Mouse (Mus musculus): Measurements from ENCODE around the gene Prss34.

Prss34 gene

DNA sequence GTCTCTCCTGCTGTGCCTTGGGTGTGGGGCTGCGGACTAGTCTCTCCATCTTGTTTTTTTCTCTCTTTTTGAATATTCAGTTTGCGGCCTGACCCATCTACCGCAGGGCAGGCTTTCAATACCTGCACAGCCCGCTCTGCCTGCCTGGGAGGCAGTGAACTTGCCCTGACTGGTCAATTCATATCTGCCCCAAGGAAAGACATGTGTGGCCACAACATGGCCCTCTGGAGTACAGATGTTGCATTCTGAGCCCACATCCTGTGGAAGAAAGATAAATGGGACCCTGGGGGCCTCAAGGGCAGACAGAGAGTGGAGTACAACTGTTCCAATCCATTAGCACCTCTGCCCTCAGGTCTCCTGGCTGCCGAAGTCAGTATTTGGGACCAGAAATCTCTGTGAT, at the start of gene Prss34:
Gene Prss34 (plus strand): TSS at position 301 of the 400 bp plus-strand sequence.
- no peak for DNase-seq (ENCODE audit: low read depth, low spot score)

DNA sequence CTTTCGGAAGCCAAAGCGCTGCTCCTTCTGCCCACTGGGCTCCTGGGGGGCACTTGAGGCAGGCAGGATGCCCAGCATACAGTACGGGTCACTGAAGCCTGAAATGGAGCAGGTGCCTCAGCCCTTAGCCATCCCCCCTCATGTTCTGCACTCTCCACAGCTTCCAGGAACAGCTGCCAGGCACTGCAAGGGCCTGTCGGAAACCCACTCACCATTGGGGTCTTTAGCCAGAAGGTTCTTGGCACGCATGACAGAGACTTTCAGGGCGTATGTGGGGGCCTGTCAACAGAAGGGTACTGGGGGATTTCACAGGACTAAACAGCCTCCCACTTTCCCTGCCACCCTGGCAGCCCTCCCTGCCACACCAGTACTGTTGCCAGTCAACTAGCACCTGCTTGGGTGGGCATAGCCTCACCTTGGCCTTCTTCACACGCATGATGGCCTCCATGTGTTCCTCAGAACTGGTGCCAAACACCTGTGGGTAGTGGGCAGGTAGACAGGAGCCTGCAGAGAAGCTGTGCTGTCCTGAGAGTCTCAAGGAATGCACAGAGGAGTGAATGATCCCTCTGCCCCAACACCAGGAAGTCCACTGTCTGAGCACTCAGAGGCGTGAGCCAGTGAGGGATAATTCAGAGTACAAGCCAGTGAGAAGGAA, 47.9 kb upstream of the Prss34 start:
- no peak for DNase-seq (ENCODE audit: low read depth, low spot score)

DNA sequence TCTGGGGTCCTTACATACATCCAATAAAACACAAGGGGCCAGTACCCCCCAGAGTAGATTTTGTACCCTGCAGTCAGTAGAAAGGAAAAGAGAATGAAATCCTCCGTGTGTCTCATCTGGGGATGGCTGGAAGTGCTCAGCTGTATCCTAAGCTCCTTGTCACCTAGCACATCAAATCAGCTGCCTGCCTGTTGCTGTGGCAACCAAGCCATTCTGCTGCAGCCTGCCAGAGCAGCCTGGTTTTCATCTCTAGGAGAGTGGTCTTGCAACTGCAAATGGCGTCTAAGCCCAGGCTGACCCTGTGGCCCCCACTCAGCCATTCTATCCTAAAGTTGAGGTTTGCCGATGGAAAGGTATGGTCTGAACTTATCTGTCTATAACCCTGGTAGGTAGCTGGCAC, 45.6 kb upstream of the Prss34 start:
- DNase-seq (ENCODE audit: low read depth, low spot score), result no peak

DNA sequence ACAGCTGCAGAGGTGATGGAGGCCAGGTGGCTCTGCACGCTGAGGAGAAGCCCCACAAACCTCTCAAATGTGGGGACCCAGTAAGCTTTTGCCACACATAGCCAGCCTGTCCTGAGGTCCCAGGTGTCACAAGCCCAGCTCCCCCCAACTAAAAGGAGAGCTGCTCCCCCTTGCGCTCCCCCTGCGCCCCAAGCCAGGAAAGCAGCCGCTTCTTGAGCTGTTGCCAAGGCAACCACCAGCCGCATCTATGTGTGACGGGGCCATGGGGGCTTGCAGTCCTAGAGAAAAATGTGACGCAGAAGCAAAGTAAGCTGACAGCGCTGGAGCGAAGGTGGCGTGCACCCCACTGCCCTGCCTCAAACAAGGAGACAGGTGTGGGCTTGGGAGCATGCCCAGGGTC, 44.4 kb upstream of the Prss34 start:
- DNase-seq (ENCODE audit: low read depth, low spot score), result no peak

DNA sequence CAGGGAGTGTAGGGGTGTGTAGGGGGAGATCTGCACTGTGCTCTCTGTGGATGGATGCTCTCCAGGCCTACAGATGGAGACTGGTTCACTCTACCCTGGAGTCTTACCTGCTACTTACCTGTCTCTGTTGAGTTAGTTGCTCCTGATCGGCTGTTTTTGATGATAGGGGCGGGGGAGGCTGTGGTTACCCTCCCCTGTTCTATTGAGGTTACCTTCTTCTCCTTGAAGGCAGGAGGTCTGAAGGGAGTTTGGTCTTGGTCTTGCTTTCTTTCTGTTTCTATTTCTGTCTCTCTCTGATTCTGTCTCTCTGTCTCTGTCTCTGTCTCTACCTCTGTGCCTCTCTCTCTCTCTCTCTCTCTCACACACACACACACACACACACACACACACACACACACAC, 43.1 kb upstream of the Prss34 start:
- no peak for DNase-seq (ENCODE audit: low read depth, low spot score)

DNA sequence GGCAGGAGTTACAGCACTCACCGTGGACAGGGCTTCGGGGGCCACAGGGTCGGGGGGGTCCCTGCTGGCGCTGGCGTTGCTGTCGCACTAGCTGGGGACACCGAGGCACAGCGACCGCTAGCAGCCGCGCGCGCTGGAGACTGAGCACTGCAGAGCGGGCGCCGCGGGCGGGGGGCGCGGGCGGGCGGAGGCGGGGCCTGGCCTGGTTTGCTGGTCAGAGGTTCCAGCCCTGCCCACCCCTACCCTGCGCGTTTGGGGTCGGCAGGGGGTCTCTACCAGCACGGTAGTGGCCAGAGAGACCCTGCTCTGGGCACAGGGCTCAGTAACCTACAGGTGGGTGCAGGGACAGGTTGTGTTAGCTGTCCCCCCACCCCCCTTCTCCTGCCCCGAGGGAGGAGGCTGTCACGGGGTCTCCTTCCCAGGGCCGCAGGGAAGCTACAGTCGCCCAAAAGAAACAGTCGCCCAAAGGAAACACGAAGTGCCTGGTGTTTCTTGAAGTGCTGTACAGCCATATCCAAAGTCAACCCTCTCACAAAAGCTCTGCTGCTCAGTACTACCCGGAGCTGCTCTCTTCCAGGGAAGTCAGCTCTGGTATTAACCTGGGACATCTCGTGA, 41.9 kb upstream of the Prss34 start, which contains the start of gene Baiap3:
Gene Baiap3 (minus strand): TSS at position 225 of the 615 bp plus-strand sequence.
- DNase-seq (ENCODE audit: low read depth, low spot score), result no peak

DNA sequence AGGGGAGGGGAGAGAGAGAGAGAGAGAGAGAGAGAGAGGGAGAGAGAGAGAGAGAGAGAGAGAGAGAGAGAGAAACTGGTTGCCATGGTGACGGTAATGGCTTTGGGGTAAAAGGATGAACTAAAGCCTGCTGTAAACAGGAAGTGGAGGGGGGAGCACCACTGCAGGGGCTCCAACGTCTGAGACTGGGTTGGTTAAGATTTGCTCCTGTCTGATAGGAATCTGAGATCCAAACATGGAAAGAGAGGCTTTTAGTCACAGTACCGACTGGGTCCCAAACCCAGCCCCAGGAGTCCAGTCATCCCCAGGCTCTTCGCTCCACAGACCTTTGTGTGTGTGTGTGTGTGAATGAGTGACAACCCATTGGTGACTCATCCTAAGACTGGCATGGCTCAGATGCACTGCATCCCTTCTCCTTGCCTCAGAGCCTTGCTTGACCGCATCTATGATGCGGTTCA, 40.4 kb upstream of the Prss34 start:
- no peak for DNase-seq (ENCODE audit: low read depth, low spot score)

DNA sequence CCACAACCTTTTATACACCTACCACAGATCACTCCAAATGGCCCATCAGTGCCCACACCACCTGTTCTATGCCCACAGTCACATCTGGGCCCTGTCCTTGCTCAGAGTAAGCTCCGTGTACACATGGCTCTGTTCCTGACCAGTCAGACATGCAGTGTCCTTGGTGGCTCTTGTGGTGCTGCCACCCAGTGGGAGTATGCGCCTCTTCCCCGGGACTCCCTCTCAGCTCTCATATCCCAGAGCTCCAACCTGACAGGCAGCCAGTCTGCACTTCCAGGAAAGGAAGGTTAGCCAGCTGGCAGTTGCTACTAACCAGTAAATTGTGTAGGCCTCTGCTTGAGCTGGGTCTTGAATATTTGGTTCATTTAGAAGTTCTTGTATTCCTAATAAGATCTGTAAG, 33.7 kb upstream of the Prss34 start:
- DNase-seq (ENCODE audit: low read depth, low spot score), result peak; percentile 66

DNA sequence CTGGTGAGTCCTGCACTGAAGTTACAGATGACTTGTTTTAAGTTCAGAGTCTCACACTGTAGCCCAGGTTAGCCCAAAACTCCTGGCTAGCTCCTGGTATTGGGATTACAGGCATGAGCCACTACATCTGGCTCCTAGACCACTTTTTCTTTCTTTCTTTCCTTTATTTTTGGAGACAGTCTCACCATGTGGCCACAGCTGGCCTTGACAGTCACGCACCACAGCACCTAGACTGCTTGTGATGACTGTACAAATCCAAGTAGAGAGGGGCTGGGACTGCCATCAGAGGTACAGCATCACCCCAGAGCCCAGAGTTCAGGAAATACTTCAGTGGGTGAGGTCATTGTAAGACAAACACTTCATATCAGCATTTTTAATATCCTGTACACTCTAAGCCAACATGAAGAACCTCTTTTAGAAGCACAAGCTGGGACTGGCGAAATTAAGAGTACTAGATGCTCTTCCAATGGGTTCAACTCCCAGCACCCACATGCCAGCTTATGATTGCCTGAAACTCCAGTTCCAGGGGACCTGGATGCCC, 27.3 kb upstream of the Prss34 start:
- no peak for DNase-seq (ENCODE audit: low read depth, low spot score)

DNA sequence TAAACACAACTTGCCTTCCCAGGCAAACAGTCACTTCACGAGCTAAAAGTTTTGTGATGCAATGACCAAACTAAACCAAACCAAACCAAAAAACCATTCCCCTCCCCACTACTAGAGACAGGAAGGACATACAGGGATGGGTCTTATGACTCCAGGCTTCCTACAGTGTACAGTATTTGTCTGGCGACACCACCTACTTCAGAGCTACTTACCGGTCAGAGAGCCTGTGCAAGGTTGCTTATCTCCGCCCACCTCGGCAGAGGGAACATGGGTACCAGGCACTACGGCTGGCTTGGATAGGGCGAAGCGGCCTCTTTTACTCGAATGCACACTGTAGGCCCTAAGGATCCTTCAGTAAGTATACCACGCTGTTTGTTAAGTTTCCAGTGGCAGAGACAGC, 25.9 kb upstream of the Prss34 start:
- no peak for DNase-seq (ENCODE audit: low read depth, low spot score)

DNA sequence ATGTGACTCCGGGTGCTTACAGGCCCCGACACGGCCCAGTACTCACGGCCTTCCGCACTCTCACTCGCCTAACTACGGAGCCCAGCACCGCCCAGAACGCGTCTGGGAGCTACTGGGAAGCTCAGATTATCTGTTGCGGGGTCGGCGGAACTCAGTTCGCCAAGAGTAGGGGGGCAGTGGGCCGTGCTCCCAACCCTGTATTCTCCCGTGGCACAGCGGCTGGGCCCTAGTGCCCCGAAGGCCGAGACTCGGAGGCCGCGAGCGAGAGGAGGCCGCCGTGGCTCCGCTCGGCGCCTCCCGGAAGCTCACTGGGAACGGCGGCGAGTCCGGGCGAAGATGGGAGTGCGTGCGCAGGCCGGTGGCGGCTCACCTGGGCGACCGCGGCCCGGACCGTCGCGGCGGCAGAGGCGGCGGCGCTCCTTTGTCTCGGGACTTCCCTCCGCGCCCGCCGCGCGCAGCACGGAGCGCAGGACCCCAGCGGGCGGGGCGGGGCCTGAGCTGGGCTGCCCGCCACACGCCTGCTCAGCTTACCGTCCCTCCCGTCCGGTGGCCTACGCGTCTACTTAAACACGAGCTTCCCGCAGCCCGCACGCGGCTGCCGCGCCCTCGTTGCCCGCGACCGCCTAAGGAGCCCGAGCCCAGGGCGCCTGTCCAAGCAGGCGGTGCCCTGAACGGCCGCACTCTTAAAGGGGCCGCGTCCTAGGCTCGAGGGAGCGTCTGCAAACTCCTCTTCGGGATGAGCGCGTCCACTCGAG, 25.1 kb upstream of the Prss34 start:
- peak; percentile 88 for DNase-seq (ENCODE audit: low read depth, low spot score)

DNA sequence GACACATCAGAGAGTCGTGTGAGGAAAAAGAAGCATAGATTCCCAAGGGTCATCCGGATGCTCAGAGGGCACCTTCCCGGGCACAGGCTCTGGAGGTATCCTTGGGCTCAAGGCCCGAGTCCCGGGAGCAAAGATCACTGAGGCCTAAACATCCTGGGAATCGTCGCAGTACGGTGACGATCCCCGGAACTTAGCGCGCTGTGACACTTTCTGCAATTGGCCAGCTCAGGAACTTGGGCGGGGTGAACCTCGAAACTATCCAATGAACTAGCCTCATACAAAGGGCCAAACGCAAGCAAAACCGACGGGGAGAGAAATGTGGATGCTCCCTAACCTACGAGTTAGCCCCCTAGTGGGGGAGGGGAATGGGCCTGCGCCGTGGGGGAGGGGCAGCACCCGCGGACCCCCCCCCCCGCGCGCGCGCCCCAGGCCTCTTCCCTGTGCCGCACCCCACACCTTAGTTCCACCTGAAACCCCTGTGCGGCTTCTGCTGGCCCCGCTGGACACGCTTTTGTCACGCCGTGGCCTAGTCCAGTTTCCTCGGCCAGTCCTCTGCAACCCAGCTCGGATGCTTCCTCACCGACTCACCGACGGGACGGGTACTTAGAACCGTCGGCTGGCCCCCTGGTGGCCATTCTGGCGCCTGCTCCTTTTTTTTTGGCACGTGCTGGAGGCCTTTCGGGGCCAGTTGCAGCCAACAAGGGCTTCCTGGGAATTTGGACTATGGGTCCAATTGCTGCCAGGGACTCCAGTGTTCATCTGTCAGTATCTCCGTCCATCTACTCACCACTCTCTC, 24.3 kb upstream of the Prss34 start:
- DNase-seq (ENCODE audit: low read depth, low spot score), result peak; percentile 97

DNA sequence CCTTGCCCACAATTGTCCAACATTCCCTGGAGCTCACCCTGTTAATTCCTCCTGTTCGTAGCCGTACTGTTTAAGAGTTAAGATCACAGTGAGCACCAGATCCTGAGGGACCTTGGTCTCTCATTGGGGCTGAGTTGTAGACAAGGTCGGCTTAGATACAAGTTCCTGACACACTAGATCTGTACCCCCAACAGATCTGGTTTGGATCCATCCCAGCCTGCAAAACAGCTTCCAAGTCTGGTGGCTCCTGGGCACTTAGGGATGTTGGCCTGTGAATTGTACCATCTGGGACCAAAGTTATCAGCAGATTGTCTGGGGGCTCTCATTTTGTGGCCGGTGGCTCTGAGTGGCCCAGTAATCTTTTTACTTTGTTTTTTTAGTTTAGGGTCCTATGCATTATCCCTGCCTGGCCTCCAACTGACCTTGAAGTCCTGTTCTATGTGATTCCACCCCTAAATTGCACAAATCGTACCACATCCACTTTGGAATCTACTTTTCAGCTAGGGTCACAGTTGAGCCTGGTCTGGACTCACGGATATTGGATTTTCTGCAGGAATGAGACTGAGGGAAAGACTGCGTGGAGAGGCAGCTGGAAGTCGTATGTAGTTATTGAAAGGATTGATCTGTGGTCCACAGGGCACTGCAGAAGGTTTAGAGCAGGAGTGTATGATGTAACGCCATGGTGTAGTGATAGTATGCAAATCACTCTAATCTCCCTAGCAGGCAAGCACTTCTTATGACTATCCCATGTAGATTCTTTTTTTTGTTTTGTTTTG, 23.4 kb upstream of the Prss34 start, which contains the start of gene Ube2i:
Gene Ube2i (minus strand): TSS at position 52 of the 776 bp plus-strand sequence.
- no peak for DNase-seq (ENCODE audit: low read depth, low spot score)

DNA sequence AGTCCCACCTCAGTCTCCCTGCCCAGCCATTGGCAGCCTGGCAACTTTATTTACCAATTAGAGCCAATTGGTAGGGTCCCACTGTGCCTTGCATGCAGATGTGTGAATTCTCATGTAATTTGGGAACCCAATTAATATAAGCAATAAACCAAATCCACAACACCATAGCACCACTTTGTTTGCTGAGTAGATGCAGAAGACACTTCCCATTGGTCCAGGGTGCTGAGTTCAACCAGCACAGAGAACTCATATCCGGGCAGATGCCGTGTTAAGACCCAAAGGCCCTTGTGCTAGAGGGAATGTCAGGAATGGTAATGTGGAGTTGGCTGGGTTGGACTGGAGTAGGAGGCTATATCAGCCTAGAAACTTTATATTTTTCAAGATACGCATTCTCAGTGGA, 22.4 kb upstream of the Prss34 start:
- DNase-seq (ENCODE audit: low read depth, low spot score), result no peak

DNA sequence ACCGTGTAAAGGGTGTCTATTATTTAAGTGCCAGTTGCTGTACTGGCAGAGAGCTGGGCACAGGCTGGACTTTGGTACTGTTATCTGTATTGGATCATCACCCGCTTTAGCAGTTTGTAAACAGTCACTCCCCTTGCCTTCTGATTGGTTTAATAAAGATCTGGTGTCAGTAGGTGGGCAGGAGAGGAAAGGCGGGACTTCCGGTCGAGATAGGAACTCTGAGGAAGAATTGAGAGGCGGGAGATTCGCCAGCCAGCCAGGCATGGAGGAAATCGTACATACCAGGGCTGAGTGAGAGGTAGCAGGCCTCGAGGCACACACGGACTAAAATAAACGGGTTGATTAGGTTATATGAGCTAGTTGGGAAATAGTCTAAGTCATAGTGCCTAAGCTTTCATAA, 16.1 kb upstream of the Prss34 start:
- no peak for DNase-seq (ENCODE audit: low read depth, low spot score)

DNA sequence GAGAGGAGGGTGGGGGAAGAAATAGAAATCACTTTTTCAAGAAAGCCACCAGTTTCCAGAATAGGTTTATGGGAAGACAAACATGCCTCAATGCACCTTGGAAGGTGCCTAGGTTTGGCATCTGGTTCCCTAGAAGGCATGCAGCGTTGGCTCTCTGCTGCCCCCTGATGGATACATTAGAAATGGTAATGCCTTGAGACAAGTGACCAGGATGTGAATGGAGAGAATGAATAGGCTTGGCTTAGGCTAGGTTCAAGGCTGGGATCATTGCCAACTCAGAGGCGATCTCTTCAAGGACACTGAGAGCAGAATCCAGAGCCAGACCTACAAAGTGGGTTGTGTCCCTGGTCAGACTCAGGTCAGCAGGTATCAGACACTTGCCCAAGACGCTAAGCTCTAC, 13.2 kb upstream of the Prss34 start:
- DNase-seq (ENCODE audit: low read depth, low spot score), result peak; percentile 53

DNA sequence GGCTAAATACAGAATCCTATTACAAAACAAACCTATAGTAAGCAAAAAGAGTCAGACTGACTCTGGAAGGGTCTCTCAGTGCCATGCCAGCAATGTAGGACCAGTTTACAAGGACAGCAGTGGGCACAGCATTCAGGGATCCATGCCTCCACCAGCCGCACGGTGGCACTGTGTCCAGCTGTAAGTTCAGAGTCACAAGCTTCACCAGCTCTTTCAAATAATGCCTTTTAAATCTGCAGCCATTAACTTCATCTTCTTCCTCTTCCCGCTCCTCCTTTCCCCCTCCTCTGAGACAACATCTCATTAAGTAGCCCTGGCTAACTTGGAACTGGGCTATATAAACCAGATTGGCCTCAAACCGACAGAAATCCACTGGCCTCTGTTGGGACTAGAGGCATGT, 9.4 kb upstream of the Prss34 start:
- no peak for DNase-seq (ENCODE audit: low read depth, low spot score)

DNA sequence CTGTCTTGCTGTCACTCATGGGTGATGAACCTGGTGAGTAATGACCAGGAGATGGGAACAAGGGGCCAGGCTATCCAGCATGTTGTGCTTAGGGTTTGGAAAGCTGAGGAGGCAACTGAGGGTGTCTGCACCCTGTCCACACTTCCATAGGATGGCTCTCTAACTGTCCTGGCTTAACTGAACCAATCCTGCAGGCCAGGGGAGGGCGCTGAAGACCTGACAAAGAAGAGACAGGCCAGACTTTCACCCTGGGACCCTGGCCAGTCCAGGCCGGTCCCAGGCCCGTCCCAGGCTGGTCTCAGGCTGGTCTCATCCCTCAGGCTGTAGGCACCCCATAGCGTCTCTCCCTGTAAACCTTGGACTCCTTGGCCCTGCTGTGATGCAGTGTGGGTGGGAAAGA, 7.8 kb upstream of the Prss34 start:
- no peak for DNase-seq (ENCODE audit: low read depth, low spot score)

DNA sequence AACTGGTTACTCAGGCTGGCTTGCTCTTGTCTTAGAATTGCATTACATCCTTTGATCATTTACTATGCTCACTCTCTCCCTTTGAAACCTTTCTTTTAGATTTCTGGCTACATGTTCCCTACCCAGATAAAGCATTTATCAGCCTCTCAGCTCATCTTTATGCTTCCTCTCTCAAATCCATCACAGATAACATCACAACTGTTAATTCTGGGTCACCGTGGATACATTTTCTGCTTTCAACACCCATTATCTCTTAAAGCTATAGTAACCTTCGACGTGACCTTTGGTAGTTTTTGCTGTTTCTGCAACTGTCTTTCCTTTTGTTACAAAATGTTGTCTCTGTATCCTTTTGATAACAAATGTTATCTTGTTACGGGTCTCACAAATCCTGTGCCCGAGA, 4.7 kb upstream of the Prss34 start:
- DNase-seq (ENCODE audit: low read depth, low spot score), result no peak

DNA sequence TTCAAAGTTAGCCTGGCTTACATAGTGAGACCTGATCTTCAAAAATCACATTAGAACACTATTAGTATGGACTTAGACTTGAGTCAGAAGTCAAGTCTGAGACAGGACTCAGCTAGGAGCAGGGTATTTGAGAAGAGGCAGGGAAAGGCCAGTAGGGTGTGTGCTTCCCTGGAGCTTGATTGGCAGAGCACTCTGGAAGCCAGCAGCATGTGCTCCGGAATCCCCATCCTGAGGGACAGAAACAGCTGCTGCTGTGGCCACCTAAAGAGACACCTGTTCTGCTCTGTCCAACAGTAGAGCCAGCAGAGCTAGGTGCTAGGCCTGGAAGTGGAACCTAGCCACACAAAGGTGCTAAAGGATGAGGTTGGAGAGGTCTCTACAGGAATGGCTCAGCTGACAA, 4.1 kb upstream of the Prss34 start:
- peak; percentile 52 for DNase-seq (ENCODE audit: low read depth, low spot score)

DNA sequence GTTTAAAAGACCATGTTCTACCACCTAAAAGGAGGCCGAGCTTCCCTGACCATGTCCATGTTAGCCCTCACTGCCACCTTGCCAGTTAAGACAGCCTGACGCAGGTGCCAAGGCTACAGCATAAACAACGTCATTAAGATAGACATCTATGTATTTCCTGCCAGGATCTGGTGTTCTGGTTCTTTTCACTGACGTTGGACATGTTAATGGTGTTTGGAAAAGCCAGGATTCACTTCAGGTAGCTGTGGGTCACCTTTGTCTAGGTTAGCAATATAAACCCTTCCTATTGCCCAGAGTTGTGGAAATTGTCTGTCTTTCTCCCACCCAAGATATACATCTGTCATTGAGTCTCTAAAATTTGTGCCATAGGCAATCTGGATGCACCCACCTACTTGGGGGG, 10.2 kb downstream of the Prss34 start, which contains the start of gene Prss28:
Gene Prss28 (plus strand): TSS at position 301 of the 400 bp plus-strand sequence.
- no peak for DNase-seq (ENCODE audit: low read depth, low spot score)

Data from skeletal muscle tissue, adult 2 months (tissue).